Mouse (Mus musculus) megakaryocyte, embryonic 14.5 days (primary cell): ENCODE results near the gene Wdr74. TPM values are rescaled to one million over a fixed set of nuclear protein-coding genes. Genes with fewer than 3 reads are reported as not detected.
A peak's percentile ranks its signal among the peaks of the same experiment; 100 is the strongest.

Source experiments
- H3K27me3 ChIP-seq: replicated peaks from 2 replicates; pipeline ENCODE3; 2012; ENCODE audit warnings: inconsistent platforms
- H3K36me3 ChIP-seq: replicated peaks from 2 replicates; pipeline ENCODE3; 2012; ENCODE audit warnings: low read length, inconsistent platforms, mixed read lengths
- H3K4me1 ChIP-seq: 2 replicates; pipeline ENCODE4 v1.6.1; 2012; ENCODE audit warnings: inconsistent platforms
- H3K4me3 ChIP-seq: replicated peaks from 2 replicates; pipeline ENCODE3; 2012; ENCODE audit warnings: moderate library complexity, mild to moderate bottlenecking, inconsistent platforms
- H3K9me3 ChIP-seq: 2 replicates; pipeline ENCODE4 v1.6.1; 2012; ENCODE audit warnings: inconsistent platforms
- FLI1 ChIP-seq: IDR thresholded peaks from 2 replicates; pipeline ENCODE4 v1.6.1; 2012; ENCODE audit warnings: low read length, inconsistent platforms, mixed read lengths
- GATA1 ChIP-seq: IDR thresholded peaks from 3 replicates; pipeline ENCODE4 v1.6.1; 2012; ENCODE audit warnings: mixed read lengths, low read length, inconsistent platforms, borderline replicate concordance
- polyA plus RNA-seq: library from polyadenylated mRNA; stranded (reverse); fragments of >175 nt; gene quantifications from 2 replicates; pipeline ENCODE4 v1.2.3, GENCODE M21; 2012; ENCODE audit warnings: low replicate concordance; ENCODE audit not compliant: insufficient read depth

Gene Wdr74
- polyA plus RNA-seq, 1 experiment = 16.5 TPM

- Histone ChIP-seq H3K9me3 (no peaks in the 10 kb centered on the region), H3K4me3 (peak within 1 kb of the TSS; percentile 99), H3K27me3 (no peaks in the 10 kb centered on the region), H3K36me3 (peaks cover 77% of the 10 kb centered on the region), H3K4me1 (peaks cover 46% of the 10 kb centered on the region)
- TF ChIP-seq FLI1 (no peak), GATA1 (no peak)
These were observed 5.7 kb downstream of the Wdr74 start, which contains the start of gene Stx5a for GRCm38 (mm10) chr19:8741243-8741869. Gene Stx5a, plus strand, starts transcription at chr19:8741413.

- Histone ChIP-seq H3K36me3 (peaks cover 82% of the 10 kb centered on the region), H3K27me3 (no peaks in the 10 kb centered on the region), H3K4me1 (peaks cover 41% of the 10 kb centered on the region), H3K4me3 (peak overlapping the region; percentile 99), H3K9me3 (no peaks in the 10 kb centered on the region)
- TF ChIP-seq GATA1 (no peak), FLI1 (no peak)
These were observed 6.5 kb downstream of the Wdr74 start for GRCm38 (mm10) chr19:8742176-8742575.

- H3K27me3 ChIP-seq = no peaks in the 10 kb centered on the region
- peaks cover 30% of the 10 kb centered on the region for H3K4me1 ChIP-seq
- H3K4me3 ChIP-seq = no peak overlapping the region
- peaks cover 82% of the 10 kb centered on the region for H3K36me3 ChIP-seq
- peak; percentile 36; the same call in 1 of the 3 replicates for TF ChIP-seq GATA1
- no peak for TF ChIP-seq FLI1
- no peaks in the 10 kb centered on the region for H3K9me3 ChIP-seq
These were observed 9.8 kb downstream of the Wdr74 start for GRCm38 (mm10) chr19:8745382-8745781.

- no peak for TF ChIP-seq FLI1
- TF ChIP-seq GATA1 = no peak
- no peak overlapping the region for H3K4me3 ChIP-seq
- H3K27me3 ChIP-seq = no peaks in the 10 kb centered on the region
- peaks cover 95% of the 10 kb centered on the region for H3K36me3 ChIP-seq
- peaks cover 20% of the 10 kb centered on the region for H3K4me1 ChIP-seq
- H3K9me3 ChIP-seq = no peaks in the 10 kb centered on the region
These were observed 11.7 kb downstream of the Wdr74 start for GRCm38 (mm10) chr19:8747368-8747767.

GRCm38 (mm10) chr19:8755652-8756051, 20.0 kb downstream of the Wdr74 start:
- Histone ChIP-seq H3K27me3 (no peaks in the 10 kb centered on the region), H3K9me3 (no peaks in the 10 kb centered on the region), H3K4me1 (peaks cover 31% of the 10 kb centered on the region), H3K4me3 (peak overlapping the region; percentile 98), H3K36me3 (peaks cover 55% of the 10 kb centered on the region)
- TF ChIP-seq FLI1 (no peak), GATA1 (no peak)

GRCm38 (mm10) chr19:8756635-8757387, 21.2 kb downstream of the Wdr74 start, which contains the start of gene Nxf1:
Gene Nxf1, plus strand, starts transcription at chr19:8757073.
- Histone ChIP-seq H3K9me3 (no peaks in the 10 kb centered on the region), H3K27me3 (no peaks in the 10 kb centered on the region), H3K4me3 (peak within 1 kb of the TSS; percentile 98), H3K36me3 (peaks cover 54% of the 10 kb centered on the region), H3K4me1 (peaks cover 38% of the 10 kb centered on the region)
- no peak for TF ChIP-seq FLI1
- TF ChIP-seq GATA1 = no peak

GRCm38 (mm10) chr19:8757471-8757998, 21.9 kb downstream of the Wdr74 start:
- Histone ChIP-seq H3K4me3 (peak overlapping the region; percentile 98), H3K27me3 (no peaks in the 10 kb centered on the region), H3K4me1 (peaks cover 38% of the 10 kb centered on the region), H3K36me3 (peaks cover 54% of the 10 kb centered on the region), H3K9me3 (no peaks in the 10 kb centered on the region)
- TF ChIP-seq GATA1 (no peak), FLI1 (no peak)

- H3K9me3 ChIP-seq = no peaks in the 10 kb centered on the region
- H3K4me3 ChIP-seq = peak overlapping the region; percentile 74
- TF ChIP-seq GATA1 = no peak
- TF ChIP-seq FLI1 = no peak
- no peaks in the 10 kb centered on the region for H3K27me3 ChIP-seq
- H3K36me3 ChIP-seq = peaks cover 54% of the 10 kb centered on the region
- peaks cover 38% of the 10 kb centered on the region for H3K4me1 ChIP-seq
These were observed 23.3 kb downstream of the Wdr74 start for GRCm38 (mm10) chr19:8758899-8759298.

GRCm38 (mm10) chr19:8760757-8761156, 25.1 kb downstream of the Wdr74 start:
- Histone ChIP-seq H3K4me3 (no peak overlapping the region), H3K36me3 (peaks cover 54% of the 10 kb centered on the region), H3K9me3 (peaks cover 14% of the 10 kb centered on the region), H3K4me1 (peaks cover 26% of the 10 kb centered on the region), H3K27me3 (no peaks in the 10 kb centered on the region)
- TF ChIP-seq GATA1 = no peak
- no peak for TF ChIP-seq FLI1

GRCm38 (mm10) chr19:8763276-8763675, 27.6 kb downstream of the Wdr74 start:
- H3K36me3 ChIP-seq = peaks cover 77% of the 10 kb centered on the region
- H3K4me3 ChIP-seq = no peak overlapping the region
- no peaks in the 10 kb centered on the region for H3K27me3 ChIP-seq
- peaks cover 15% of the 10 kb centered on the region for H3K9me3 ChIP-seq
- TF ChIP-seq GATA1 = no peak
- H3K4me1 ChIP-seq = peaks cover 19% of the 10 kb centered on the region
